Mouse (Mus musculus) layer of hippocampus, postnatal 36 days (tissue): ENCODE measurements around the gene Gm49384. TPM values are rescaled to one million over a fixed set of nuclear protein-coding genes. Genes with fewer than 3 reads are reported as not detected.

Source experiments
- DNase-seq, 2 experiments: peaks; one replicate each; pipeline ENCODE4 v3.0.0; 2022
- total RNA-seq, 2 experiments: library from RNA; stranded (reverse); gene quantifications; 2 replicates each; pipeline ENCODE4 v1.2.3; 2021

Gene Gm49384
- total RNA-seq: 1 to 10 TPM; 2.3 to 2.9 TPM

DNA sequence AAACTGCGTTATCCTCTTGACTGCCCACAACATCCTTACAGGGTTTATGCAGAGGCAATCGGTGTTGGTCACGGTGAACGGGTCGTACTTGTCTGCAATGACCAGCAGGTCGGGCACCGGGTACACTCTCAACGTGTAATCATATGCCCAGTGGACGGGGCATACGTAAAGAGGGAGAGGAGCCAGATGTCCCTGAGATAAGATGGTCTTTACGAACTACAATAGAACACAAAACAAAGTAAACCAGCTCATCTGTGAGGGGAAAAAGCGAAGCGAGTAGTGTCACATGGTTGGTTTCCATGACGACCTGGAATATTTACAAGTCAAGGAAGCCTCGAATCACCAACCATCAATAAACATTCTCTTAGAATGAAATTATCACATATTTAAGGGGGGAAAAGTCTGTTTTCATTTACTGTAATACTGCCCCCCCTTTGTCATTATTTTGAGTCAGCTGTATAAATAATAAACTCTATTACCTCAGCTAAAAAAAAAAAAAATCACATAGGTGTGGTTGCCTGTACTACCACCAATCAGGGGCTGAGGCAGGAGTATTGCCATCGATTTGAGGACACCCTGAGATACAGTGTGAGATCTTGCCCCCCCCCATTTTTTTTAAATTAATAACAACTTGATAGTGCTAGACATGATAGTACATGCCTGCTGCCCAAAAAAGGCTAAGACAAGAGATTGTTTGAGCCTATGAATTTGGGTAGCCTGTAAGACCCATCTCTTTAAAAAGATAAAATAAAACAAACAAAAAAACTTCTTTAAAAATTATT, at the start of gene Gm49384:
TSS of gene Gm49384 (minus strand) at position 216 of the 782 bp plus-strand sequence.
- no peak for DNase-seq

DNA sequence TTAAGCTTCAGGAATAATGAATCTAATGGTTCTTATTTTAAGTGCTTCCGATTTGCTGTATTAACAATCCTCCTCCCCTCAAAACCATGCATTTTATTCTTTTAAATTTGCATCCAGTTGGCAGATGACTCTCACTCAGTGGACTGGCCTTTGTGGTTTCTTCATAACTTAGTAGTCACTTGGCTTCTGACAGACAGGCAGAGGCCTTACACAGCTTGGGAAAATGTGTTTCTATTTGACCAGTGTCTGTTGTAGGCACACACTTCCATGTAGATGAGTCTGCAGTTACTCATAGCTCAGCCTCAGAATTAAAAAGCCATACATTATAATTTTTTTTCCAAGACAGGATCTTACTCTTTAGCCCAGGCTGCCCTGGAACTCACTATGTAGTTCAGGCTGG, 49.7 kb upstream of the Gm49384 start:
- DNase-seq: no peak

DNA sequence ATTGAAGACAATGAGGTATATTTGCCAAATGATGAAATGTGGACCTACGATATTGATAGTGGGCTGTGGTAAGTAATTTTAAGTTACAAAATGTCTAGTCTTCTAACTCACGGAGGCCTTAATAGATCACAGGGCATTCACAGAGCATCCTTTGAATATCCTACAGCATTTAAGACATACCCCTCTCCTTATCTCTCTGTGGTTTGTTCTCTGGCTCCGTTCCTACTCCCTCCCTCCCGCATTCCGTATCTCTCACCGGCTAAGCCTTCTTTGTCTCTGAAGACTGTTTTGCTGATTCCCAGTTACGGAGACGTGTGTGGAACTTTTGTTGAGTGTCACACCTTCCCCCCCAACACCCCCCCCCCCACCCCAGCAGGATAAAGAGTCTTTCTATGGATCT, 46.7 kb upstream of the Gm49384 start:
- no peak for DNase-seq

DNA sequence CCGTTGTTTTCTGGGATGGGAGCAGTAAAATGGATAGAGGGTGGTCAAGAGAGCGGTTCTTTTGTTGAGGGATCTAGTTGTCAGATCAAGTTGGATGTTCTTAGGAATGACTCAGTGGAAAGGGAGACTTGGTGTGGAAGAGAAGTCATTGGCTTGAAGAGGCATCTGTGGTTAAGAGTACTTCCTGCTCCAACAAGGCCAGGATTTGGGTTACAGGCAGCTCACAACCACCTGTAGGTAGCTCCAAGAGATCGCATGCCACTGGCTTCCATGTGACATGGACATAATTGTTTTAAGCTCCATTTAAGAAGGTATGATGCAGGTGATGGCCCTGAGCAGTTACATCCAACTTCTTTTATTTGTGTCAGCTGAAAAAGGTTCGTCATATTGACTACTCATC, 45.7 kb upstream of the Gm49384 start:
- no peak for DNase-seq

DNA sequence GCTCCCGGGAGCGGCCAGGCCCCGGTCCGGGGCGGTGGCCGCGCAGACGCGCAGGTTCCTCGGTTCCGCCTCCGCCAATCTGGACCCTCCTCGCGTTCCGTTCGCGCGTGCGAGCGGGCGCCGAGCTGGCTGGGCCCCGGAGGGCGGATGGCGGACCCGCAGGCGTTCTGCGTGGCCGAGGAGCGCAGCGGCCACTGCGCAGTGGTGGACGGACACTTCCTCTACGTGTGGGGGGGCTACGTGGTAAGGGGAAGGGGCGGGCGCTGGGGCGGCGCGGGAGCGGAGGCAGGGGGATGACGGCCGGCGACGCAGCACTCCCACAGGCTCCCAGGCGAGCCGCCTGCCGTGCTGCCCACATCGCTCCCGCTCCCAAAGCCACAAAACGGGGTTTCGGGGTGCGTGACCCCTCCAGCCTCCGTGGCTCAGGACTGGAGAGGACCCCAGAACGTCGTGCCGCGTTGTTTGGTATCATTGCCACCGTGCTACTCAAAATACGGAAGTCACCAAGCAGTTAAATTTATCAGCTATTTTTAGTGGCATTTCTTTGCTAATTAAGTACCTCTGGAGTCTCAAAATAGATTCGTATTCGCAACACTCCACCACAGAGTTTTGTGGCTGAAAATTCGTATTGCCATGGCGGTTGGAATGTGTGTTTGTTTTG, 37.8 kb upstream of the Gm49384 start:
- DNase-seq: peak; percentile 72 to 73

DNA sequence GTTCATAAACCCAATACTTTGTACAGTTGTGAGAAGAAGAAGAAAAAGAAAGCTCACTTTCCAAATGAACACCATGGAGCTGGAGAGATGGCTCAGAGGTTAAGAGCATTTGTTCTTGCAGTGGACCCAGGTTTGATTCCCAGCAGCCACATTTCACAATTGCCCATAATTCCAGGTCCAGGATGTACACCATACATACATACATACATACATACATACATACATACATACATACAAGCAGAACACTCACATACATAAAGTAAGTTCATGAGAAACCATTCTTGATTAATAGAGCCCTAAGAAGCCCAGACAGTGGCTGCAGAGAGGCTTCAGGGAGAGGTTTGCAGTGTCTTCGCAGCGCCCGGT, 37.3 kb upstream of the Gm49384 start:
- no peak for DNase-seq

DNA sequence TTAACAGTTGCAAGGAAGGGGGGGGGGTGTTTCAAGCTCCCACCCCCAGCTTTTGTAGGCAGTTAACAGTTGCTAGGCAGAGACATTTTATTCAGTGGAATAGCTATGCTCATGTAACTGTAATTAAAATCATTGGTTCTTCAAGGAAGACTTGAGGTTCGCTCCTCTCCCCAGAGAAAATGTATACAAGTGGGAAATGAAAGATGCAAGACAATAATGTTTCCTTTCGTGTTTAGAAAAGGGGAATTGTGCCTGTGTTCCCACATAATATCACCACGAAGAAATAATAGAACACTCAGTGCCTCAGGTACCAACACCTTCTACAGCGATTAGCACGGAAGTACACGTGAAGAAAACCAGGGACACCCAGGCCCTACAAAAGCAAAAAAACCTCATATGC, 36.8 kb upstream of the Gm49384 start, which contains the start of gene Klhdc1:
TSS of gene Klhdc1 (plus strand) at position 301 of the 400 bp plus-strand sequence.
- DNase-seq: no peak

DNA sequence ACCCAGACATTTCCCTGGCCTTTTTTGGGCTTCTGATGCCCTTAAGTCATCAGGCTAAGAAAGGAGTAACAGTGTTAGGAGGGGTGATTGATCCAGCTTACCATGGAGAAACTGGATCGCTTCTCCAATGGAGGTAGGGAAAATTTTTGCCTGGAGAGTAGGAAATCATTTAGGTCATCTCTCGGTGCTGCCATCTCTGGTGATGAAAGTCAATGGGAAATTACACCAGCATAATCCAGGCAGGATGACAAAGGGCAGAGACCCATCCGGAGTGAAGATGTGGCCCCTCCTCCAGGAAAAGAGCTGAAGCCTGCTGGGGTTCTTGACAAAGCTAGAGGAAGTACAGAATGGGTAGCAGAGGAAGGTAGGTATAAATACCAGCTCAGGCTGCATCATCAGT, 34.2 kb upstream of the Gm49384 start:
- DNase-seq: no peak

DNA sequence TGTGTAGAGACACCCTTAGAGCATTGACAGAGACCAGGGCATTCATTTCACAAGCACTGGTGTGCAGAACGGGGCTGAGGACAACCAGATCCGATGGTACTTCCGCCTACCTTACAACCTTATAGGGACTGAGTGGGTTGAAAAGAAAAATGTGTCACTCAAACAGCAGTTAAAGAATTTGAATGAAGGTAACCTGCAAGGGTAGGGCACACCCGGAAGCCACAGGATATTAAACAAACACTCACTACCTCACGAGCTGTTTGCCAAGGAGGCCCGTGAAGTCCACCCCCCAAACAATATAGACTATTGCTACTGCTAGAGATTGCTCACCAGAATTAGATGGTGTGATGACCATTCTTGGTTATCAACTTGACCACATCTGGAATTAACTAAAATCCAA, 31.7 kb upstream of the Gm49384 start:
- DNase-seq: no peak

DNA sequence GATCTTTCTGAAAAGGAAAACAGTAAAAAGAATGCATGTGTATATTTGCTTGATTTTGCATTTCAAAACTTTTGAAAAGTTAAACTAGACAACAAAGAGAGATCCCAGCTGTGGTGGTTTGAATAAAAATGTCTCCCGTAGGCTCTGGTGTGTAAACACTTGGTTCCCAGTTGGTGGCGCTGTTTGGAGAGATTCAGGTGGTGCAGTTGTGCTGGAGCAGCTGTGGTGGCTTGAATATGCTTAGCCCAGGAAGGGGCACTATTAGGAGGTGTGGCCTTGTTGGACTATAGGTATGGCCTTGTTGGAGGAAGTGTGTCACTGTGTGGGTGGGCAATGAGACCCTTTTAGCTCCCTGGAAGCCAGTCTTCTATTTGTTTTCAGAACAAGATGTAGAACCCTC, 25.2 kb upstream of the Gm49384 start:
- no peak for DNase-seq

DNA sequence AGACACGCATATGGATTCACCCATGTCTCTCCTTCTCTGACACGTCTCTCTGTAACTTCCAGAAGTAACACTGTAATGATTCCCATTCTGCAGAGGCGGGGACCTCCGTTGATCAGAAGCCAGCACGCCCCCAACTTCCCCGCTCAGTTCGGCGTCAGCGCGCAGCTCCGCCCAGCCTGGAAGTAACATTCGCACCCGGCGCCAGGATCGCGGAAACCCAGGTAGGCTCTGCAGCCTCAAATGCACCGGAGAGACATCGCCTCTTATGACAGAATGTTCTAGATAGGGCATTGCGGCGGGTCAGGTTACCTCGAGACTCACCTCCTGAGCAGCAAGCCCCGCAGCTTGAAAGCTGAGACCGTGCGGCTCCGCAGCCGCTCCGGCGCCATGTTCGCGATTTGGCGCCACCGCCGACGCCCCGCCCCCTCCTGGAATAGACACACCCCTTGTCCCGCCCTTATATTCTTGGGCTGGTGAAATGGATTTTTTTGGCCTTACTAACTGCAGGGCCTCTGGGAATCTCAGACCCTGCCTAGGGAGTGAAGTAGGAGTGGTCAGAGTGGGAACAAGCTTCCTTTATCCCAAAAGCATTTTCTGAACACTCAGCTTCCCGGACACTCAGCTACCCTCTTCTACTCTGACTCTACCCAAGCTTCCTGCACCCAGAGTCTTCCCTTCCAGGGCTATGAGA, 23.9 kb upstream of the Gm49384 start, which contains the start of gene Pole2:
TSS of gene Pole2 (minus strand) at position 420 of the 691 bp plus-strand sequence.
- peak; percentile 83 to 88 for DNase-seq

DNA sequence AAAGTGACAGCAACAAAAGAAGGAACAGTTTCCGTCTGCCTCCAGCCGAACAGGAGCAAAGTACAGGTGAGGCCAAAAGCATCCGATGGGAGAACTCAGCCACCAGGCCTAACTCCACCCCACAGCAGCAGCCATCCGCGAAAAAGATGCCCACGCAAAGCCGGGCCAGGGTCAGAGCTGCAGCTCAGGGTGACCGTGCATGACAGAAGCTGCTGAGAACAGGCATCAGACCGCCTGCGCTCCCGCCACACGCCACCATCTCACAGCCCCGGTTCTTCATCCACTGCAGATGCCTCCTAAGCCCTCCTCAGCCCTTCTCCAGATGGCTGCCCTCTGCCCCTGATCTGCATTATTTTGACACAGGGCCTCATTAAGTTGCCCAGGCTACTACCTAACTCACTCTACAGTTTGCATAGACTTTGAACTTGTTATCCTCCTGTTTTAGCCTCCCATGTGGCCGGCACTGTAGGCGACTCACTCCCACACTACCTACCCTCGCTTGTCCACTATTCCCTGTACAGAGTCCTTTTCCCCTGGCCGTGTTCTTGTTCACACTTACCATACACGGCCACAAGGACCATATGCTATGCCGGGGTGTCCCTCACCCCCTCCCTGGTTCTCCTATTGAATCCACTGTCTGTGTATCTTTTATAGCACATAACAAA, 16.7 kb upstream of the Gm49384 start:
- no peak for DNase-seq

DNA sequence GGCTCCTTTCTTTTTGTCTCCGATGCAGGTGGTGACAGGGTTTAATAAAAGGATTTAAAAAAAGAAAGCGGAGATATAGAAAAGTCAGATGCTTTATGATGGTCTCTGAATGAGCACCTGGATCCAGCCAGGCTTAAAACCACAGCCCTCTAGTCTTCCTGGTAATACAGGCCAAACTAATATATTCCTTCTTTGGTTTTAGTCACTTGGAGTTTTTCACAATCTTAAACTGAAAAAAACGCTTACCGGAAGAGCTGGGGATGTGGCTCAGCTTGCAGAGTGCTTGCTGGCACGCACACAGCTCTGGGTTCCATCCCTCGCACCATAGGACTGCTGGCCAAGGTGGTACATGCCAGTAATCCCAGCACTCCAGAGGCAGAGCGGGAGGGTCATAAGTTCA, 12.5 kb upstream of the Gm49384 start:
- DNase-seq: no peak

DNA sequence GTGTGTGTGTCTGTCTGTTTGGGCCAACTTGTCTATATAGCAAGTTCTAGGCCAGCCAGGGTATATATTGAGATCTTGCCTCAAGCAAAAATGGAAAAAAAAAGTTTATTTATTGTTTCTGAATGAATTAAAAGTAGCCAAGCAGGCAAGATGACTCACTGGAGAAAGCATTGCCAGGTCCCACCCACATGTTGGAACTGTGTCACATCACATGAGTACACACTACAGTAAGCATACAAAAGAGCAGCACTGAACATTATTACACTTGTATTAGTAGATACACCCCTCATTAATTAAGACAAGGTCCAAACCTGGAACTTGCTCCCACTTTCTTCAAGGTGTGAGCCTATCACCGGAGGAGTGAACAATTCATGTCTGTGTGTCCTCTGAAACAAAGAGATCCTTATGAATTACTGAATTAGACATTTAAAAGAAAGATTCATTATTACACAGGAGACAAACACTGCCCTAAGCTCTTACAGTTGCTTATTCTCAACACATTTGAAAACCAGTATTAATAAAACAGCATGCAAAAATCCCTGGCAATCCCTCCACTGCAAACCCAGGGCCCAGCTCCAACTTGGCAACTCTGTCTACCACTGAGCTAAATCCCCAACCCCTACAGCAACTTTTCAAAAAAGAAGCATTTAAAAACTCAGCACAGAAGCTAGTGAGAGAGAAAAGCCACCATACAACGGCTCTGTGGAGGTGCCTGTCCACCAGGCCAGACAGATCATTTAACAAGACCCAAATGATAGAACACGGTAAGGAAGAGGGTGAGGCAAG, 11.1 kb upstream of the Gm49384 start:
- DNase-seq: peak; percentile 60 to 61

DNA sequence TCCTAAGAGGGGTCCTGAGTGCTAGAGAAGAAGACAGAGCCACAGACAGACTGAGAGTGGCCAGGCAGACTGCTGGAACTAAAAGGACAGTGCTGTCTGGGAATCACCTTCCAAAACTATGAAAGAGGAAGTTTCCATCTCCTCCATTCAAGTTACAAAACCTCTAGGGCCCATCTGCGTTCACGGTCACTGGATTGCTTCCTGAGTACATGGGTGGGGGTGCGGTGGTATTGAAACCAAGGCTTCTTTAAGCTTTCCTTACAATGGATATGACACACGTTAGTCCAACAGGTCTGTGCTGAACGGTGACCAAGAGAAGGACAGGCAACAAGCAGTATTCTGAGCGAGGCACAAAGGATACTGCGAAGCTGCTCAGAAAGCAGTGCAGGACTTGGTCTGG, 10.3 kb upstream of the Gm49384 start:
- no peak for DNase-seq

DNA sequence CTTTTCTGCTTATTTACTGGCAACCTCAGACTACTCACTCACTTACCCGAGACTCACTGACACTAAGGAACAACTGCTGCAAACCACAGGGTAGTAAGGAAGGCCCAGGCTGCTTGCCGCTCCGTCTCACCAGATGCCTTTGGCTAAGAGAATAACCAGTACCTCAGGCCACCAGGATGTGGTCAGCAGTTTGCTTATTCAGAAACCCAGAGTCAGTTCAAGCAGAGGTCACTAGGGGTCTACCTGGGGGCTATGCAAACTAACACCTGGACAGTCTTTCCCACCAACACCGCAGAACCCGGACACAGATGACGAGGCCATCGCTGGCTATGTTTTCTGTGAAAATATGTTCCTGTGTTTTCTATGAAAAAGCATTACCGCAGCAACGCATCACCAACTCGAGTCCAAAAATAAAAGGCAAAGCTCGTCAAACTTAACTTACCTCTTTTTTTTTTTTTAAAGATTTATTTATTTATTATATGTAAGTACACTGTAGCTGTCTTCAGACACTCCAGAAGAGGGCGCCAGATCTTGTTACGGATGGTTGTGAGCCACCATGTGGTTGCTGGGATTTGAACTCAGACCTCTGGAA, 9.2 kb upstream of the Gm49384 start:
- no peak for DNase-seq

DNA sequence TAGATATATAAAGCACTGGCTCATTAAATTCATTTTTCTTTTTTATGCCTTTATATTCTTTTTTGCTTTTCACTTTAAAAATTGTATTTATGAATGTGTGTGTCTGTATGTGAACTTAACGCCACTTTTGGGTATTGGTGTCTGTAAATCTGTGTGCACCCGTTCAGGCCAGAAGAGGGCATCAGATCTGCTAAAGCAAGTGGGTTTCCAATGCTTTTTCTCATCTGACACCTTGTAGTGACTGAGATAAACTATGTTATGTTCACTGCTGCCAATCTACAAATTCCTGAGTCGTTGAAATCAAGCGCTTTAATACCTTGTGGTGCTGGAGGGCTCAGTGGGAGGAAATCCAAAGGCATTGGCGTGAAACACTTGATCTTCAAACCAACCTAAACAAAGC, 7.0 kb upstream of the Gm49384 start:
- DNase-seq: no peak

DNA sequence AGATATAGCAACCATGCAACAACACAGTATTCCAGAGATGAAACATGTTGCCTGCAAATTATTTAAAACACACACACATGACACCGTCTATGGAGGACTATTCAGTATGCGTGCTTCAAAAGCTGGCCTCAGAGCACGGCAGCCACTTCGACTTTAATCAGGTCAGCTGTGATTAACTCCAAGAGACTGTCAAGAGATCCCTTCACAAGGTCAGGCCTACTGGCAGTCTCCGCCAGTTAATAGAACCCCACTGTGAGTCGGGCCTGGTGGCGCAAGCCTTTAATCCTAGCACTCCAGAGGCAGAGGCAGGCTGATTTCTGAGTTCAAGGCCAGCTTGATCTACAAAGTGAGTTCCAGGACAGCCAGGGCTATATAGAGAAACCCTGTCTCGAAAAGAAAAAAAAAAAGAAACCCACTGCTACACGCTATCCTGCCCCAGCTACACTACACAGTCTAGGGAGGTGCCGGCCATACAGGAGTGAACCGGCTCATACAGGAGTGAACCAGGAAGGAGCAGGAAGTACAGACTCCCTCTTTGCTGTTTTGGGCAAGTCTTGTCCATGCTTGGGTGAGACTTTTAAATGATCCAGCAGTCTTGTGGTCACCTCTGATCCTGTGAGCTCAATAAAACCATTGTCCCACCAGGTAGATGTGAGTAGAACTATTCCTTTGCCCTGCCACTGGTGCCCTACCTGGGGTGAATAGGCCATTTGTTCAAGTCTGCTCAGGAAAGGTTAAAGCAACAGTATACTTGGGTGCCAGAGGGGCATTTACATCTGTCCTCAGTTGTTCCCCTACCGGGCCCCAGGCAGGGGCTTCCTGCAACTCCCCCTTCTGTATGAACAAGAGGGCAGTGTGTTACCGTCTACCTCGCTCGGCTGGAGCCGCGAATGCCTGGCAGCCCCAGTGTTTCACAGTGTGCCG, 6.3 kb upstream of the Gm49384 start:
- DNase-seq: no peak

DNA sequence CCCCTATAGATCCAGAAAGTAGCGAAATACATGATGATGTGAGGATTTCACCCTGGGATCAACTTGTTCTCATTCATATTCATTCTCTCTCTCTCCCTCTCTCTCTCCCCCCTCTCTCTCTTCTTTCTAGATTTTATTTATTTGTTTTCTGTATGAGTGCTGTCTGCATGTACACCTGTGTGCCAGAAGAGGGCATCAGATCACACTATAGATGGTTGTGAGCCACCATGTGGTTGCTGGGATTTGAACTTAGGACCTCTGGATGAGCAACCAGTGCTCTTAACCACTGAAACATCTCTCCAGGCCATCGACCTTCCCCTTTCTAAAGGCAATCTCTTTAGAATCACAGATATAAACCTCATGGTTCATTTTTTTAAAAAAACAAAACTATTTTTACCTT, 4.5 kb upstream of the Gm49384 start:
- DNase-seq: no peak

DNA sequence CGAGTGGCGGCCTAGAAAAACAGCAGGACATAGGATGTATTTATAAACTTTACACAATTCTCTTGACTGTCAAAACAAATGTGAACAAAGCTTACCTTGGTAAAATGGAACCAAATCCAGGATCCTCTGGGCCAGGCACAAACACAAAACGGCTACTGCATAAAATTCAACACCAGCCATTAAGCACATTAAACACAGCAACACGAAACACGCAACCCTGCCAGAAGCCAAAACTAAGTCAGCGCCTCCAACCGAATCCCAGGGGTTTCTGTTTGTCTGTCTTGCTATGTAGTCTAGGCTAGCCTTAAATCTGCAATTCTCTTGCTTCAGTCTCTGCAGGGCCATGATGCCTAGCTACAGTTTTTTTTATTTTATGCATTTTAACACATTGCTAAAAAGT, 3.9 kb upstream of the Gm49384 start:
- DNase-seq: no peak

DNA sequence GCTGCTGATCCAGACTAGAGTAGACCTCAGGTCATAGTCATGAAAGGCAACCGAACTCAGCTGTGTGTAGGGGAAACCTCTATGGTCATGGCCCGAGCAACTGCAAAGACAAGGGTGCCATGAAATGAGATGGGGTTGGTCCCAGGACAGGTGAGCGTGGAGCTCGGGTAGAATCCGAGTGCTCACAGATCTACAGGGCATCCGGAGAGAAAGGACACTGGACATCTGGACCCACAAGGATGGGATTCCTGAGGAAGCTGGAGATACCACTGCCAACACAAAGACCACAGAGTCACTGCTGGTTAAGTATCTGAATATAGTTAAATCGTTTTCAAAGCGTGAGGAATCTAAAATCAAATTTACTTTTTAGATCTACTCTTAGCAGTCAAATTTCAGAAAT, 3.3 kb upstream of the Gm49384 start:
- DNase-seq: no peak
